Mouse (Mus musculus): ENCODE measurements around the gene Pdcd4. TPM values are rescaled to one million over a fixed set of nuclear protein-coding genes. Genes with fewer than 3 reads are reported as not detected.
"Not testable (repeated sequence)": the region's sequence is repeated elsewhere in the genome, so short reads cannot be mapped to it uniquely, and the experiment has no call there.

The Pdcd4 gene
- polyA plus RNA-seq, 1 experiment: 30.8 TPM

DNA sequence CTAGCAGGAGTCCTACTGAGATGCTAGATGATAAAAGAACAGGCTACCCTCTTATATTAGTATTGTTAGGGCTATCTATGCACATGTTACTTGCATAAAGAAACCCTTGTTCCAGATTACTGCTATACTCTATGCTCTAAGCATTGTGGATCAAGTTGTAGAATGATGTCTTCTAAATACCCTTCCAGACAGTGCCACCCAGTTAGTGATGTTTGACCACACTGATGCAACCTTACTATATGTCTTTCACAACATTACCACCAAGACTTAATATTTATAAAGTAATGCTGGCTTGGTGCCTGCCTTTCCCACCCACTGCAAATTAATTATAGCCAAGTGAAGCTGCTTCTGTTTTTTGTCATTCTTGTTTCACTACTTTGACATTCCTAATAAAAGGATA, 41.0 kb downstream of the Pdcd4 start:
- no peak for TF ChIP-seq CTCF (IDR thresholded peaks at IDR 0.05; ENCODE audit: borderline replicate concordance, extremely low read depth, insufficient read depth, insufficient read length)
- TF ChIP-seq POLR2A (IDR thresholded peaks at IDR 0.05; ENCODE audit: borderline replicate concordance, extremely low read depth, insufficient read depth, insufficient read length, poor library complexity, severe bottlenecking): no peak

DNA sequence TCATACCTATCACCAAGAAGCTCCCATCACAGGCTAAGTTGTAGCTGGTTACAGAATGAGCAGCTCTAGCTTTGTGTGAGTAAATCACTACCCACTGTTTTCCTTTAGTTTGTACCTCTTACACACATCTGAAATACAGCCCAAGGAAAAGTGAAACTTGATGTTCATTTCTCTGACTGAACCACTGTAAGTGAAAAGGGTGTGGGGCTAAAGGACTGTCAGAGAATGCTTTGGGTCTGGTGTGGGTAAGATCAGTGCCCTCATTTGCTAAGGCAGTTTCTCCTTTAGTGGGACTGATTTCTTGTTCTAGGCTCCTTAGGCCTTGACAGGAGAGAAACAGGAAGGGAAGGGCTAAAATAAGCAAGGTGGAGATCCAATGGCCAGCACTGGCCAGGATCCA, 42.0 kb downstream of the Pdcd4 start:
- TF ChIP-seq POLR2A (IDR thresholded peaks at IDR 0.05; ENCODE audit: borderline replicate concordance, extremely low read depth, insufficient read depth, insufficient read length, poor library complexity, severe bottlenecking) (no peak), CTCF (IDR thresholded peaks at IDR 0.05; ENCODE audit: borderline replicate concordance, extremely low read depth, insufficient read depth, insufficient read length) (no peak)
- no peak for DNase-seq (ENCODE audit: low read depth)

More for the DNA sequence above, 41.0 kb downstream of the Pdcd4 start:
- no peak for DNase-seq (ENCODE audit: low read depth)

DNA sequence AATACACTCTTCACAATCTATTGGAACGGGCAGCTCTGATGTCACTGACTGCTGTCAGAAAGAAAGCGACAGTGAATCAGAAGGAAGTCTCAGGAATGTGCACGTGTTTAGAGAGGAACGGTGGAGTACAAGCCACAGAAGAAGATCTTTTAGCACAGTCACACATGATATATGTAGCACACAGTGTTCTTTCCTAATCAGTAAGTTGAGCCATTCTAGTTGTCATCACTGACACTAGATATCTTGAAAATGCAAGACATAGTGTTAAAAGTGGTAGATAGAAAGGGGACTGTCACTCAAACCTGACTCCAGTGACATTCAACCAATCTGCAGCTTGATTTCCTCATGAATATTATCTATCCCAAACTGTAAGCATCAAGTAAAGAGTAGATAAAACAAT, 47.4 kb downstream of the Pdcd4 start:
- TF ChIP-seq CTCF (IDR thresholded peaks at IDR 0.05; ENCODE audit: borderline replicate concordance, extremely low read depth, insufficient read depth, insufficient read length) (no peak), POLR2A (IDR thresholded peaks at IDR 0.05; ENCODE audit: borderline replicate concordance, extremely low read depth, insufficient read depth, insufficient read length, poor library complexity, severe bottlenecking) (no peak)
- no peak for DNase-seq (ENCODE audit: low read depth)

DNA sequence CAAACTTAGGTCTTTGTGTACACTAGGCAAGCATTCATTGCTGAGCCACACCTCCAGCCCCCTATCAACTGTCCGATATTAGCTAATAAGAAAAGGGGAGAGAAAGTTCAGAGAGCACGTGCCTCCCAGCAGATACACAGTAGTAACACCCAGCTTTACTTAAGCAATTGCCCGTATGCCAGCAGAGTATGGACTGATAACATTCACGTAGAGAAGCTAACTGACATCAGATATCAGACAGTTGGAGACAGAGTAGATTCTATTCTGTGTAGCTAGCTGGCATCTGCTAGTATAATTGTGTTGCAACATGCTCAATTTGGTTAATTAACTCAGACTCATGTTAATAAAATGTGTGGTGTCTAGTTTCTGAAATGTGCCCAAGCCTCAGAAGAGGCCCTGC, 49.1 kb downstream of the Pdcd4 start:
- no peak for DNase-seq (ENCODE audit: low read depth)
- TF ChIP-seq CTCF (IDR thresholded peaks at IDR 0.05; ENCODE audit: borderline replicate concordance, extremely low read depth, insufficient read depth, insufficient read length) (no peak), POLR2A (IDR thresholded peaks at IDR 0.05; ENCODE audit: borderline replicate concordance, extremely low read depth, insufficient read depth, insufficient read length, poor library complexity, severe bottlenecking) (no peak)

DNA sequence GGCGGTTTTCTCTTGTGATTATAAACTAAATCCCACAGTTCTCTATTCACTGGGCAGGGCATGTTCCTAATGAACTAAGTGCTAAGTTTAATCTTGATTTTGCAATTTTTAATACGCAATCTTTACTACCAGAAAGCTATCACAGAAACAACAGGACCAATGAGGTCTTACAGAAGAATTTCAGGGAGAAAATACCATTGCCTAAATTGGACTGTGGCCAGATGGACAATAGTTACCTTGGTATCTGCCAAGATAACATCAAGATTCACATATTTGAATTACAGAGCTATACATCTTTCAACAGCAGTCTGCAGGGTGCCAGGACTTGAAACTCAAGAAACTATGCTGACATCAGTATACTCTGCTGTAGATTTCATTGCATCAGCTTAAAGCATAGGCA, 50.3 kb downstream of the Pdcd4 start:
- DNase-seq (ENCODE audit: low read depth): no peak
- TF ChIP-seq CTCF (IDR thresholded peaks at IDR 0.05; ENCODE audit: borderline replicate concordance, extremely low read depth, insufficient read depth, insufficient read length): no peak
- TF ChIP-seq POLR2A (IDR thresholded peaks at IDR 0.05; ENCODE audit: borderline replicate concordance, extremely low read depth, insufficient read depth, insufficient read length, poor library complexity, severe bottlenecking): no peak

DNA sequence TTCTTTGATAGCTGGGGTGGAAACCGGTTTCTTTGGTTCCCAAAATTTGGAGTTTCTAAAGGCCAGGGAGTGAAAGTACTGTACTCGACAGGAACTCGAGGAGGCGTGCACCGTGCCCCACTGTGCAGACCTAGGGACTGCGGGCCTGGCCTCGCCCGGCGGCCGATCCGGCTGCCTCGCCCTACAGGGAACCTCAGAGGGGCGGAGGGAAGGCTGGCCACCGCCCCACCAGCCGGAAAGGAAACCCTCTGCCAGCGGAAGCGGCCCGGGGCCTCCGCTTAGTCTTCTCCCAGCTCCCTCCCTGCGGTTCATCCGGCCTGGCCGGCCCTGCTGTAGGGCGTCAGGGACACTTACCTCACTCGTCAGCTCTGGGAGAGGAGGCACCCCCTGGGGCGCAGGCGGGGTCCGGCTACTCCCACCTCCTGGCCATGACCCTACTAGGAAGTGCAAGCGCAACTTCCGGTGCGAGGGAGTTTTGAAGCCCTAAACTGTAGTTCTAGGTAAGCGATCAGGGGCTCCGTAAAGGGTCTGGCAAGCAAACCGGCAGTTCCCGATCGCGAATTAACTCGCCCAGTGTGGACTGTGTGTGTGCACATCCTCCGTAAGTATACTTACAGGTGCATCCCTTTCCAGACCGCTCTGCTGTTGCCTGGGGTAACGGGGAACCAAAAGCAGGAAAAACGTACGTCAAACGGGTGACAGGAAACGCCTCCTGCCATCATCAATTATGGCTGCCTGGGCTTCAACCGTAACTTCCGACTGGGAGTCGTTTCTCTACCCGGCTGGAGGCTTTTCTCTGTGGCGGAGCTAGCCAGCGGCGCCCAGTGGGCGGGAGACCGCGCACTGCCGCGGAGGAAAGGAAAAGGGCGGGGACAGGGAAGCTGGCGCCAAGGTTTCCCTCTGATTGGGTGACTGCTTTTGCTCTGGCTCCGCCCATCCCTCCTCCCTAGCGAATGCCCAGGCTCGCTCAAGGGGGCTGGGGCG, 52.1 kb downstream of the Pdcd4 start, which contains the start of the genes Shoc2 and Bbip1:
Gene Shoc2, plus strand, starts transcription at position 505 of the 984 bp plus-strand sequence.
Gene Bbip1, minus strand, starts transcription at position 826 of the 984 bp plus-strand sequence.
- DNase-seq (ENCODE audit: low read depth): peak; percentile 100
- TF ChIP-seq CTCF (IDR thresholded peaks at IDR 0.05; ENCODE audit: borderline replicate concordance, extremely low read depth, insufficient read depth, insufficient read length): no peak
- TF ChIP-seq POLR2A (IDR thresholded peaks at IDR 0.05; ENCODE audit: borderline replicate concordance, extremely low read depth, insufficient read depth, insufficient read length, poor library complexity, severe bottlenecking): peak; percentile 91

DNA sequence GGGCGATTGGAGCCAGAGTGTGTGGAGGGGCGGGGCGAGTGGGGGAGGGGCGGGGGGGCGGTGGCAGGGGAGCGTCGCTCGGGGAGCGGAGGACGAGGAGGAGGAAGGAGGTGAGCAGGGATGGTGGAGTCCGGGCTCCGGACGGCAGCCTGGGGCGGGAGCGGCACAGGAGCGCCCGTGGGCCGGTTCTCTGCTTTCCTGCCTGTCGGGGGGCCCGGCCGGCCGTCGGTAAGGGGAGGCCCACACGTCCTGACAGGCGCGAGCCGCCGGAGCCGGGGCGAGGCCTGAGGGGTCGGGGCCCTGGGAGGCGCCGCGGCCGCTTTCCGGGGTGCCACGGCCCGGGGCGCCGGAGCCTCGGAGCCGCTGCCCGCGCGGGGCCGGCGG, 52.7 kb downstream of the Pdcd4 start:
- no peak for DNase-seq (ENCODE audit: low read depth)
- TF ChIP-seq CTCF (IDR thresholded peaks at IDR 0.05; ENCODE audit: borderline replicate concordance, extremely low read depth, insufficient read depth, insufficient read length) (no peak), POLR2A (IDR thresholded peaks at IDR 0.05; ENCODE audit: borderline replicate concordance, extremely low read depth, insufficient read depth, insufficient read length, poor library complexity, severe bottlenecking) (peak; percentile 84)

DNA sequence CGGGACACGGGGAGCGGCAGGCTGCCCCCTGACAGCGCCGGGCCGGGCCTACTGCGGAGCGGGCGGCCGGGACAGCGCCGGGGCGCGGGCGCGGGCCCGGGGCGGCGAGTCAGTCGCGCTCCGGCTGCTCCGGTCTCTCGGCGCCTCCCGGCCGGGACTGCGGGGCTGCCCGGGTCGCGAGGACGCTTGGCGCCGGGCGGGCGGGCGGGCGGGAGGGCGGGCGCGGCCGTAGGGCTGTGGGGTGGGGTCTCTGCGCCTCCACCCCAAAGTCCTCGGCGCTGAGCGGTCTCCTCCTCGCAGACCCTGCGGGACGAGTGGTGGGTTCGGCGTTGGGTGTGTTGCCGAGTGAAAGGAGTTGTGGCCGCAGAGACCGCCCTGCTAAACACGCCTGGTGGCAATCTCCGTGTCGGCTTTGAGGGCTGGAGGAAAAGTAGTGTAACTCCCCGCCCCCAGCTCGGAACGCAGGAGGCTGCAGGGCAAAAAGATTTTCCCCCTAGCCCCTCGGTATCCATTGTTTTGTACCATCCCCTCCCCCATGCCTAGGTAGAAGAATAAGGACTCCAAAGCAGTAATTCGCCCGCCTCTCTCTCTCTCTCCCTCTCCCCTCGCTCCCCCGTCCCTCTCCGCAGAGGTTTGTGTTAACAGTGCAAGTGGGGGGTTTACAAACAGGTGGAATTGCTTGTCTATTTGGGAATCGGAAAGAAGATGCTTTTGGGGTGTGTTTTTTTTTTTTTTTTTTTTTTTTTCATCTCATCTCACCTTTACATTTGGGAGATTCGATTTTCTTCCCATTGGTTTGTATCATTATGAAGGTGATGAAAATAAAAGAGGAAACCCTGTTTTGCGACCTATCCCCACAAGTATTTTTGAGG, 53.4 kb downstream of the Pdcd4 start:
- DNase-seq (ENCODE audit: low read depth): peak; percentile 77
- TF ChIP-seq CTCF (IDR thresholded peaks at IDR 0.05; ENCODE audit: borderline replicate concordance, extremely low read depth, insufficient read depth, insufficient read length) (no peak), POLR2A (IDR thresholded peaks at IDR 0.05; ENCODE audit: borderline replicate concordance, extremely low read depth, insufficient read depth, insufficient read length, poor library complexity, severe bottlenecking) (no peak)

DNA sequence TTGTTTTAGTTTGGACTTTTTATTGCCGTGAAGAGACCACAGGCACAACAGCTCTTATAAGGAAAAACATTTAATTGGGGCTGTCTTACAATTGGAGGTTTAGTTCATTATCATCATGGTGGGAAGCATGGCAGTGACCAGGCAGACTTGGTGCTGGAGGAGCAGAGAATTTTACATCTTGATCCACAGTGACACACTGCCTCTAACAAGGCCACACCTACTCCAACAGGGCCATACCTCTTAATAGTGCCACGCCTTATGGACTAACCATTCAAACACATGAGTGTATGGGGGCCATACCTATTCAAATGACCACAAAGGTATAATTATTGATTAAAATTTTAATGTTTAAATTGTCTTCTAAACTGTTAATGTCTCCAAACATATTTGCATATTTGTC, 65.5 kb downstream of the Pdcd4 start:
- no peak for TF ChIP-seq CTCF (IDR thresholded peaks at IDR 0.05; ENCODE audit: borderline replicate concordance, extremely low read depth, insufficient read depth, insufficient read length)
- TF ChIP-seq POLR2A (IDR thresholded peaks at IDR 0.05; ENCODE audit: borderline replicate concordance, extremely low read depth, insufficient read depth, insufficient read length, poor library complexity, severe bottlenecking): no peak
- no peak for DNase-seq (ENCODE audit: low read depth)

DNA sequence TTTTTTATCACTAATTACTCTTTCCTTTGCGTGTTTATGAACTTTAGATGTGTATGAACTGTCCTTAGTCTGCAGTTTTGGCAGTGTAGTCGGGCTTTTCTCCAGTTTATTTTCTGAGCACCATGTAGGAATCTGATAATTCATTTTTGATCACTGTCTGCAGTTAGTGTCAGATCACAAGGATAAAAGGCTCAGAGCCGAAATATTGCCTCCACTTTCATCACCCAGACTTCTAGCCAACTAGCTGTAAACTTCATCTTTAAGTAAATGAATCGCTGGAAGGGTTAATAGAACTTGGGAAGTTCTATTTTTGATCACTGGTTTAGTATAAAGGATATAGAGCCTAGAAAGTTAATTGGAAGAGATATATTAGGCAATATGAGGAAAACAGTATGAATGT, 70.5 kb downstream of the Pdcd4 start:
- TF ChIP-seq POLR2A (IDR thresholded peaks at IDR 0.05; ENCODE audit: borderline replicate concordance, extremely low read depth, insufficient read depth, insufficient read length, poor library complexity, severe bottlenecking): no peak
- TF ChIP-seq CTCF (IDR thresholded peaks at IDR 0.05; ENCODE audit: borderline replicate concordance, extremely low read depth, insufficient read depth, insufficient read length): no peak
- no peak for DNase-seq (ENCODE audit: low read depth)

DNA sequence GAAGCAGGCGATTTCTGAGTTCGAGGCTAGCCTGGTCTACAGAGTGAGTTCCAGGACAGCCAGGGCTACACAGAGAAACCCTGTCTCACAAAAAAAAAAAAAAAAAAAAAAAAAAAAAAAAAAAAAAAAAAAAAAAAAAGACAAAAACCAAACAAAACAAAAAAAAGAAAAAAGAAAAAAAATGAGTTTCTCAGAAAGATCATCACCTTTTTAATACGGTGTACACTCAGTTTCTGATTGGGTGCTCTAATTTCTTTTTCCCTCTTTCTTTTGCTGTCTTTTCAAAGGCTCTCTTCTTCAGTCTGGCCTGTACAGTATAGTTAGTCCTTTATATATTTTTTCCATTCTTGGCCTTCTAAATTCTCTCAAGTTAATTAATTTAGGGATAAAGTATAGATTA, 72.3 kb downstream of the Pdcd4 start:
- not testable (repeated sequence) for DNase-seq (ENCODE audit: low read depth)

Measured in brain, embryonic 14.5 days (tissue).